Comparison of ENCODE assay signal across 9 mouse cellular contexts in genomic region chr19:36539311-36539710, GRCm38 (mm10). TPM values are rescaled to one million over a fixed set of nuclear protein-coding genes. Genes with fewer than 3 reads are reported as not detected.
DNase-seq lines count a peak whose midpoint lies in the region.
"Had no signal": no experiment of that assay in that cellular context is flagged by ENCODE, and none has a peak within 500 bp of the region (broad histone marks: within the 10 kb centered on the region; RNA-seq: fewer than 3 reads in every experiment).

No protein-coding gene starts in this region.

- peak; percentile 70 for DNase-seq in CD4-positive helper T cell, adult 2 months (ENCODE audit: low read depth, low spot score)
- DNase-seq in CD4-positive, CD25-positive, alpha-beta regulatory T cell, adult 2 months (ENCODE audit: low read depth, low spot score): peak; percentile 56
- DNase-seq in induced T-regulatory cell, adult 2 months (ENCODE audit: low read depth): peak; percentile 78
- DNase-seq in left cerebral cortex, postnatal 10 days (ENCODE audit: extremely low spot score in 1 of 2, low spot score in 2 of 2): no peak
- DNase-seq in adrenal gland, adult 18-20 months (ENCODE audit: low spot score in 2 of 2): no peak
- DNase-seq in urinary bladder, postnatal 10 days (ENCODE audit: low spot score): no peak
- DNase-seq: gastrocnemius, postnatal 10 days; gastrocnemius, postnatal 36 days; heart, adult 2 months had no signal

- intact Hi-C loops in left cerebral cortex, postnatal 10 days (cut with DNase I): loop anchor here (5.0 kb wide), 1 partner anchor 67 kb away; no protein-coding TSS in a partner anchor

RNA-seq across cellular contexts. Expression of gene Hectd2, which starts 15.1 kb away (rescaled TPM):
- 10 to 100 TPM; 30.1 TPM for total RNA-seq in left cerebral cortex, postnatal 10 days (2021)
- total RNA-seq in adrenal gland, adult 18-20 months (2021): 1 to 10 TPM; 1.4 to 2.7 TPM

Comparison
In these comparisons a context has a peak if more than half of its experiments do, and no peak if none do; other contexts are left out.
1. DNase-seq: peak in CD4-positive helper T cell, adult 2 months (single experiment), CD4-positive, CD25-positive, alpha-beta regulatory T cell, adult 2 months (single experiment) and induced T-regulatory cell, adult 2 months (single experiment); none in left cerebral cortex, postnatal 10 days (0 of 2), adrenal gland, adult 18-20 months (0 of 2) and urinary bladder, postnatal 10 days (single experiment).
2. RNA of gene Hectd2, which starts 15.1 kb away (total RNA-seq): 30.1 TPM in left cerebral cortex, postnatal 10 days; 1.4 to 2.7 TPM in adrenal gland, adult 18-20 months; every median in the first group is over 4 times any median in the second.